Mouse (Mus musculus): Measurements from ENCODE around the gene Efna4.

The Efna4 gene

GRCm38 (mm10) chr3:89331561-89331960 lies 6.3 kb downstream of the Efna4 start:
- no peak for DNase-seq (ENCODE audit: extremely low read depth, low read depth, low spot score)

DNA sequence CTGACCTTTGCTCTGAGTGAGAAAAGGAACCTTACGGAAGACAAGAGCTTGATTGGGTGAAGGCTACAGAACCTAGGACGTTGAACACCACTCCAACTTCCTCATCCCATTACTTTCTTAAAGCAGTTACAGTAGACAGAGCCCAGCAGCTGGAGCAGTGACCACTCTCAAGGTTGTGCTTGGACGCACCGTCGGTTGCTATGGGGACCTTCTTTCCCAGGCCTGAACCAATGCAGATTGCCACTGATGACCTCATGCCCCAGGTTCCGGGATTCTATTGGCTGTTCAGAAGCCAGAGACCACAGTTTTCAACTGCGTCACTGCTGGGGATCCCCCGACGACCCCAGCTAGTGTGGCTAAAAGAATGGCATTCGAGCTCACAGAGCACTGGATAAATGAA lies 6.9 kb downstream of the Efna4 start:
- DNase-seq (ENCODE audit: extremely low read depth, low read depth, low spot score): no peak

GRCm38 (mm10) chr3:89330346-89330745 lies 7.5 kb downstream of the Efna4 start:
- no peak for DNase-seq (ENCODE audit: extremely low read depth, low read depth, low spot score)

GRCm38 (mm10) chr3:89328623-89329022 lies 9.2 kb downstream of the Efna4 start:
- DNase-seq (ENCODE audit: extremely low read depth, low read depth, low spot score): no peak

- no peak for DNase-seq (ENCODE audit: extremely low read depth, low read depth, low spot score)
These were observed 10.4 kb downstream of the Efna4 start for GRCm38 (mm10) chr3:89327371-89327870.

DNA sequence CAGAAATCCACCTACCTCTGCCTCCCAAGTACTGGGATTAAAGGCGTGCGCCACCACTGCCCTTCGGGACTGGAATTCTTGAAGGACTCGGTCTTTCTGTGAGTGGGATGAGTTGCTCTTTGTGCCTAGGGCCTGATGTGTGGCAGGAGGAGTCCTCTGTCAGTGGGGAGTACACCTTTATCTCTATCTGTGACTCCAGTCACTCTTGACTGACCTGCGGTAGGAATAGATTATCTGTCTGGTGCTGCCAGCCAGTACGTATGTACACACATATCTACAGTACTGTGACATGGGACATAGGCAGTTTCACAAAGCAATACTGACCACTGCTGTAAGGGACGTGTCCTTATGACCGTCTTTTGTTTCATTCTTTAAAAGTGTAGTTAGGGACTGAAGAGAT lies 11.9 kb downstream of the Efna4 start:
- DNase-seq (ENCODE audit: extremely low read depth, low read depth, low spot score): no peak

DNA sequence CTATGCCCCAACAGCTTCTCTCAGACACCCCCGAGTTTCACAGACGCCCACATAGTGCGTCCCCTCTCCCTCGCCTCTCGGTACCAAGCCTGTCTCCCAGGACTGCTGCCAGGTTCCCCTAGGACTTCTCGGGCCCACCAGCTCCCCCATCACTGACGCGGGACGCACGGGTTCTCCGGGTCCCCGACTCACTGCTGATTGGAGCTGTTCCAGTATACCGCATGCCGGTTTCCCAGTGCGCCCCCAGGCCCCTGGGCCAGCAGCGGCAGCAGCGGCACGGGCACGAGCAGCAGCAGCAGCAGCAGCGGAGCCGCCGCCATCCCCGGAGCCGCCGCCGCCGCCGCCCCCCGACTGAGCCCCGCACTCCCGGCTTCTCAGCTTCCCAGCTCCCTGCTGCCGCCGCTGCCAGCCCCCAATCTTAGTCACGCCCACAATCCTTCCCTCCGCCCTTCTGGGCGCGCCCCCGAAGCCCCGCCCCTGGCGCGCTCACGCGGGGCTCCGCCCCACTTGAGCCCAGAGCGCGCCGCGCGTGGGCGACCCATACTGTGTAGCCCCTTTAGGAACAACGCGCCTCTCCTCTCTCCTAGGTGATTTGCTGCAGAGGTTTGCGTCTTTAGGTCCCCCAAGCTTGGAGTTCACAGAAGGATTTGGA lies 15.2 kb downstream of the Efna4 start, which contains the start of gene Efna3:
Gene Efna3, minus strand, starts transcription at position 452 of the 652 bp plus-strand sequence.
- no peak for DNase-seq (ENCODE audit: extremely low read depth, low read depth, low spot score)

DNA sequence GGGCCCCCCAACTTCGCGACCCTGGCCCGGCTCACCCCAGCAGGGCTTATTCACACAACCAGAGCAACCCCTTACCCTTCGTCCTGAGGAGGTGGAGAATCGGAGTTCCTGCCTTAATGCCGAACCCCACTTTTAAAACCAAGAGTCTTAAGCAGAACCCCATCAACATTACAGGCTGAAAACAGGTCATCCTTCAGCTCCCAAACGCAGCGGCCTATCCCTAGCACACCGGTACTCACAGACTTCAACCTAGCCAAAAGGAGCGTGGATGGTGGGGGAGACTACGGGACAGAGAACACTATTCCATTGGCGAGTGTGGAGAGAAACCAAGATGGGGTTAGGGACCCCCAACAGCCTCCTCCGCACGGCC lies 15.7 kb downstream of the Efna4 start:
- DNase-seq (ENCODE audit: extremely low read depth, low read depth, low spot score): no peak

DNA sequence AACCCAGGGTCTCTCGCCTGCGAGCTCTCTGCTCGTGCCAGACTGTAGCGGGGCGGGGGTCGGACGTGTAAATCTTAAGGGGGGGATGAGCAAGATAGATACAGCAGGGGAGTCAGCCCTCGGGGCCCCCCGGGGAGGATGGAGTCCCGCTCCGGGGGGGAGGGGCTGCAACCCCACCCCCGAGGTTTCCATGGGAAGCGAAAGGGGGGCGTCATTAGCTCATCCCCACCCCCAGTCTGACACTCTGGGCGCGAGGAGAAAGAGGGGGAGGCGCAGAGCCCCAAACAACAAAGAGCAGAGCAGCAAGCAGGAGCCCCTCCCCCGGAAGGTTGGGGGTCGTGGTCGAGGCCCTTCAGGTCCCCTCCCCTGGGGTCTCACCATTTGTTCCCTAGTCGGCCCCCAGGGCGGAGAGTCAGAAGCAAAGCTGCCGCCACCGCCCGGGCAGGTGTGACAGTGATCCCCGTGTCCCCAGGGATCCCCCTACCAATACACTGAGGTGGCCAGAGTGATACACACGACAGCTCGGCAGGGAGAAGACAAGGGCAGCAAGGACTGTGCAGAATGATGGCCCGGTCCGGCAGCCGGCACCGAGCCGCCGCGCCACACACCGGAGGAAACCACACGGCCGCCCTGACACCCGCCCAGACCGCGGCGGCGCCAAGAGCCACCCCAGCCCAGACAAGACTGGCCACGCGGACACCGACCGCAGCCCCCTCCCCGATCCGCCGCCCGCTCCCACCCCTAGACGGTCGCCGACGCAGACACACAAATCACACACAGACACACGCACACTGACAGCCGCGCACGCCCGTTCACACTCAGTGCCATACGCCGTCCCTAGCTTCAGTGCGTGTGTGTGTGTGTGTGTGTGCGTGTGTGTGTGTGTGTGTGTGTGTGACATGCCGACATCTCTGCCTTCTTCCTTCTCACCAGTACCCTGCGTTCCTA lies 16.4 kb downstream of the Efna4 start:
- no peak for DNase-seq (ENCODE audit: extremely low read depth, low read depth, low spot score)

- DNase-seq (ENCODE audit: extremely low read depth, low read depth, low spot score): no peak
These were observed 17.1 kb downstream of the Efna4 start for GRCm38 (mm10) chr3:89320581-89321182.

DNA sequence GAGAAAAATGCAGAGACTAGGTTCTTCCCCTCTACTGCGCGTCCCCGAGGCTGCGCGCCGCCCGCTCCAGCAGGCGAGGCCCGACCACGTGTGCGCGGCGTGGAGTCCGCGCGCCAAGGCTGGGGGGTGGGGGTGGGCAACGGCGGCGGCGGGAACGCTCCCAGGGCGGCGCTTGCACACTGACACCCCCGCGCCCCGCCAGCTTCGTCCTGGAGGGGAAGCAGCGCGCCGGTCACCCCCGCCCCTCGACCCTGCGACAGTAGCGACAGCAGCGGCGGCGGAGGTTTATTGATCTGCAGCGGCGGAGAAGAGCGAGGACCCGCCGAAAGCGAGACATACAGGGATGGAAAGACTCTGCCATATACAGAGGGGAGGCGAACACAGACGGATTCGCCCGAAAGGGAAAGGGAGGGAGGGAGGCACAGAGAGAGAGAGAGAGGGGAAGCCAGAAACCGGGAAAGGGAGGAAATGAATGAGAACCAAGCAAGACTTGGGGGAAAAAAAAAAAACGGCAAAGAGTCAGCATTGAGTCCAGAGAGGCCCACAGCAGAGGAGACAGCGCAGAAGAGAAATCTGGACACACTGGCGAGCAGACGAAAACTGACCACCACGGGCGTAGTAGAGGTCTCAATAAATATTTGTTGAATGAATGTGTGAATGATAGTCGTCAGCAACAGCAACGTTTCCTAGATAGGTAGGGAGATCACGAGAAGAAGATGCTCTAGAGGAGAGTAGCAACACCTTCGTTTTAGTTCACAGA lies 18.1 kb downstream of the Efna4 start:
- DNase-seq (ENCODE audit: extremely low read depth, low read depth, low spot score): no peak

GRCm38 (mm10) chr3:89318971-89319590 lies 18.7 kb downstream of the Efna4 start:
- no peak for DNase-seq (ENCODE audit: extremely low read depth, low read depth, low spot score)

DNA sequence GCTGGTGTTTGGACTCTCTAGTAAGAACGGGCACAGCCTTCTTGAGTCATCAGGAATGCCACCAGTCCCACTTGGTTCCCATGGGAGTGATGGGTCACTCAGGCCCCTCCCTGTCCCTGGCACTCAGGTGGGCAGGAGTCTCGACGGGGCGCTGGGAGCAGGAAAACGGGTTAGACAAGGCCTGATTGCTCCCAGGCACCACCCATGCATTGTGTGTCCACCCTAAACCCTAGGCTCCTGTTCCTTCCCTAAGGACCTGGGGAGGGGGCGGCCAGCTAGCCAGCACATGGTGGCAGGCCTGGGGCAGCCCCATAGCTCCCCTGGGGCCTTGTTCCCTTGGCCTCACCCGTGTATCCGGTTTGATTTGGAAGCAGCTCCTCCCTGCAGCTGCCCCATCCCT lies 19.5 kb downstream of the Efna4 start:
- DNase-seq (ENCODE audit: extremely low read depth, low read depth, low spot score): no peak

DNA sequence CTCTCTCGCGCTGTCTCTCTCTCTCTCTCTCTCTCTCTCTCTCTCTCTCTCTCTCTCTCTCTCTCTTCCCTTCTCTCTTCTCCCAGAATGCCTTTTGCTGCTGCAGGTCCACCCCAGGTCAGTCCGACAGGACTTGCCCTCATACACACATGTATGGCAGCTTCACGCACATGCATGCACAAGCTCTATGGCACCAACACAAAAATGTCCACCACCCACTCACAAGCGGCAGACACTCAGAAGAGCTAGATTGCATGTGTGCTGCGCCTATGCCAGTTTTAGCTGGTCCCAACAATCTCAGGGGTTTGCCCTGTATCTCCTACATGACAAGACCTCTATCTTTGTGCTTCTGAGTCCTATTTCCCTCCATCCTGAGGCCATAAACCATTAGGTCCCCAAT lies 20.6 kb downstream of the Efna4 start:
- DNase-seq (ENCODE audit: extremely low read depth, low read depth, low spot score): no peak

DNA sequence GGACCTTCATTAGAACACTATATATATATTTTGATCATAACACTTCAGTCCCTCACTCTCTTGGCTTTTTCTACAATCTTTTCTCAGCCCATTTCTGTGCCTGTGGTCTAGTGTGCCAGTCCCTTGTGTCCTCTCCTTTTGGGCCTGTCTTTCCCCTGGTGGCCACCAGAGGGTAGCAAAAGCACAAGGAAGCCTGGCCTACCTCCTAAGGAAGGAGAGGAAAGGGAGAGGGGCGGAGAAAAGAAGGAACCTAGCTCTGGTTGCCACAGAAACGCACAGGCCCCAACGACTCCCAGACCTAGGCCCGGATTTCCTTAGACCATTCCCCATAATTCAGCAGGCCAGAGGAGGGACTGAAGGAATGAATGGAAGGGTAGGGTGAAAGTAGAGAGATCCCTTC lies 21.0 kb downstream of the Efna4 start:
- no peak for DNase-seq (ENCODE audit: extremely low read depth, low read depth, low spot score)

DNA sequence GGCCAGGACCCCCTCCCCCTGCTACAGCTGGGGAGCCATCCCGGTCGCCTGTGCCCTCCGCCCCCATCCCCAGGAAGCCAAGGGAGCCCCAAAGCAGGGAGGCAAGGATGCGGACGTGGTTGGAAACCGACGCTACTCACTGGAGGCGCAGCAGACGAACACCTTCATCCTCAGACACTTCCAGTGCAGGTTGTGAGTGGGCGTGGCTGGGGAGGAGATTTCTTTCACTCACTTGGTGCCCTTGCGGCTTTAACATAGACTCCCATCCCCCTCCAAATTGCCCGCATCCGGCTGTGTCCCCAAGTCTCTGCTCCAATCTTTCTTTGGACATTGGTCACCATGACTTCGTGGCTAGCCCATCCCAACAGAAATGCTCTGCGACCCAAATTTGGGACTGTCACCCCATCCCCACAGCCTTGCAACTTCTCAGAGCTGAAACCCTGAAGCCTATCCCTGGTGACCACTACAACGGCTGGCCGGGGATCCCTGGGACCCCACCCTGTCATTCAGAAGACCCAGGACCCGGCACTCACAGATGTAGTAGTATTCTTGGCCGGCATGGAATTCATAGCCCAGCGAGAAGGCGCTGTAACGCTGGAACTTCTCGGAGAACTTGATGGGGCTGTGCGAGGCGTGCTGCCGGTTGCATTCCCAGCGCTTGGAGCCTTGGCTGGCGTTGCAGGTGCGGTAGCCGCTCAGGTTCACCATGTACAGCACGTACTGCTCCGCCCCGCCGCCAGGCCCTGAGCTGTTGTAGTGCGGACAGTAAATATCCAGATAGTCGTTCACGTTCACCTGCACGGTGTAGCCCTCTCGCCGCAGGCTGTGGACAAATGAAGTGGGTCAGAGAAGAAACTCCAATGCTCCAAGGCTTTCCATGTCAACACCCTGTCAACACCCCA lies 21.6 kb downstream of the Efna4 start:
- no peak for DNase-seq (ENCODE audit: extremely low read depth, low read depth, low spot score)

- no peak for DNase-seq (ENCODE audit: extremely low read depth, low read depth, low spot score)
These were observed 22.5 kb downstream of the Efna4 start for GRCm38 (mm10) chr3:89315195-89315929.

GRCm38 (mm10) chr3:89314791-89315190 lies 23.0 kb downstream of the Efna4 start:
- DNase-seq (ENCODE audit: extremely low read depth, low read depth, low spot score): no peak

GRCm38 (mm10) chr3:89314340-89314739 lies 23.5 kb downstream of the Efna4 start:
- DNase-seq (ENCODE audit: extremely low read depth, low read depth, low spot score): no peak

Measured in fat pad, adult 2 months (tissue).